Mouse (Mus musculus) gastrocnemius, adult 8-10 months (tissue): ENCODE data around the gene Cttnbp2. TPM values are rescaled to one million over a fixed set of nuclear protein-coding genes. Genes with fewer than 3 reads are reported as not detected.

Experiments used
- DNase-seq, 2 experiments: peaks; one replicate each; pipeline ENCODE4 v3.0.0; 2022; ENCODE audit warnings: low spot score in 2 of 2
- microRNA-seq: library from miRNA; unstranded; fragments of <30 nt; microRNA quantifications from one replicate; pipeline ENCODE4 v1.2.0, GENCODE M21; 2022
- total RNA-seq, 4 experiments: library from RNA; stranded (reverse); gene quantifications; 2 replicates each; pipeline ENCODE4 v1.2.4; 2022

The Cttnbp2 gene
- total RNA-seq, 4 experiments from 2014 or later = 0.51 to 1.4 (median 0.57) TPM

- DNase-seq = no peak
Observed at GRCm38 (mm10) chr6:18322950-18323349, 191.7 kb downstream of the Cttnbp2 start.

Small RNA genes within 50 kb of the gene (microRNA-seq; reads per million reads assigned to microRNA genes)
- gene Gm26233 = not detected
